Mouse (Mus musculus): Measurements from ENCODE around the gene Bend3. TPM values are rescaled to one million over a fixed set of nuclear protein-coding genes. Genes with fewer than 3 reads are reported as not detected.

Gene Bend3
- 12.6 and 13.0 TPM in 2 replicates for total RNA-seq (2012; rRNA removed)
- 10 to 100 TPM; 18.7 to 32.8 TPM for polyA plus RNA-seq (2012; ENCODE audit: insufficient read depth in 1 of 2, insufficient read length in 2 of 2, low read depth in 1 of 2, low replicate concordance in 2 of 2, missing spikeins in 1 of 2)

GRCm38 (mm10) chr10:43478751-43479435 is at the start of gene Bend3:
TSS of gene Bend3 (plus strand) at chr10:43478831.
- H3K9me3 ChIP-seq (replicated peaks; ENCODE audit: insufficient read depth, low read length), result no peaks in the 10 kb centered on the region
- H3K79me2 ChIP-seq (ENCODE audit: control insufficient read depth, insufficient read depth, low read length, poor library complexity), result peaks cover 50% of the 10 kb centered on the region
- no peak for TF ChIP-seq CTCF (IDR thresholded peaks at IDR 0.05 in 2 of 3, conservative IDR thresholded peaks at IDR 0.05 in 1 of 3; ENCODE audit: control insufficient read depth in 1 of 3, insufficient read depth in 1 of 3, low read depth in 2 of 3, low read length in 3 of 3, poor library complexity in 1 of 3, severe bottlenecking in 1 of 3)
- 0 out of 2 replicates have a peak, but pooled peaks have one; percentile 31 for TF ChIP-seq MAX (IDR thresholded peaks at IDR 0.05; ENCODE audit: low read length)
- TF ChIP-seq UBTF (IDR thresholded peaks at IDR 0.05; ENCODE audit: borderline replicate concordance, insufficient read depth, low read depth, low read length), result no peak
- TF ChIP-seq POLR2A (IDR thresholded peaks at IDR 0.05; ENCODE audit: control insufficient read depth in 1 of 2, insufficient read depth in 1 of 2, low read depth in 1 of 2, low read length in 2 of 2, poor library complexity in 1 of 2), result 0 out of 4 replicates have a peak, but pooled peaks of 1 of the 2 experiments have one; percentile 27
- TF ChIP-seq HCFC1 (IDR thresholded peaks at IDR 0.05; ENCODE audit: low read depth, low read length), result 0 out of 2 replicates have a peak, but pooled peaks have one; percentile 28
- peak; percentile 63 for DNase-seq (ENCODE audit: low read depth, low spot score)
- peak within 1 kb of the TSS; percentile 86 for H3K9ac ChIP-seq (ENCODE audit: control insufficient read depth, low read depth, low read length, poor library complexity, severe bottlenecking)
- H3K27me3 ChIP-seq (ENCODE audit: control insufficient read depth in 1 of 2, insufficient read depth in 2 of 2, low read length in 2 of 2), result no peaks in the 10 kb centered on the region
- H3K4me3 ChIP-seq (ENCODE audit: control insufficient read depth in 1 of 2, insufficient read depth in 1 of 2, low read depth in 2 of 2, low read length in 2 of 2), result peak within 1 kb of the TSS; percentile 87 to 97
- peaks cover 5 to 24% of the 10 kb centered on the region in 2 experiments for H3K4me1 ChIP-seq (ENCODE audit: control insufficient read depth in 1 of 2, insufficient read depth in 2 of 2, low read length in 2 of 2)
- H3K27ac ChIP-seq (ENCODE audit: control insufficient read depth, low read depth, low read length), result peak within 1 kb of the TSS; percentile 85
- H3K36me3 ChIP-seq (ENCODE audit: control insufficient read depth in 1 of 2, insufficient read depth in 2 of 2, low read length in 2 of 2), result peaks cover 0 to 20% of the 10 kb centered on the region in 2 experiments; a peak in 2 of 4 replicates

GRCm38 (mm10) chr10:43430606-43431005 is 48.0 kb upstream of the Bend3 start:
- H3K79me2 ChIP-seq (ENCODE audit: control insufficient read depth, insufficient read depth, low read length, poor library complexity), result no peaks in the 10 kb centered on the region
- H3K36me3 ChIP-seq (ENCODE audit: control insufficient read depth in 1 of 2, insufficient read depth in 2 of 2, low read length in 2 of 2), result no peaks in the 10 kb centered on the region
- H3K4me3 ChIP-seq (ENCODE audit: control insufficient read depth in 1 of 2, insufficient read depth in 1 of 2, low read depth in 2 of 2, low read length in 2 of 2), result no peak overlapping the region
- no peaks in the 10 kb centered on the region for H3K9me3 ChIP-seq (replicated peaks; ENCODE audit: insufficient read depth, low read length)
- H3K9ac ChIP-seq (ENCODE audit: control insufficient read depth, low read depth, low read length, poor library complexity, severe bottlenecking), result no peak overlapping the region
- no peaks in the 10 kb centered on the region for H3K4me1 ChIP-seq (ENCODE audit: control insufficient read depth in 1 of 2, insufficient read depth in 2 of 2, low read length in 2 of 2)
- no peak overlapping the region for H3K27ac ChIP-seq (ENCODE audit: control insufficient read depth, low read depth, low read length)
- peak; percentile 12 for DNase-seq (ENCODE audit: low read depth, low spot score)
- H3K27me3 ChIP-seq (ENCODE audit: control insufficient read depth in 1 of 2, insufficient read depth in 2 of 2, low read length in 2 of 2), result no peaks in the 10 kb centered on the region
- TF ChIP-seq ZNF384 (IDR thresholded peaks at IDR 0.05; ENCODE audit: low read depth, low read length), result no peak
- no peak for TF ChIP-seq MYC (IDR thresholded peaks at IDR 0.05; ENCODE audit: low read depth, low read length)
- TF ChIP-seq KAT2A (conservative IDR thresholded peaks at IDR 0.05; ENCODE audit: low read depth, low read length), result no peak
- no peak for TF ChIP-seq ZKSCAN1 (IDR thresholded peaks at IDR 0.05; ENCODE audit: low read depth, low read length)
- no peak for TF ChIP-seq SIN3A (IDR thresholded peaks at IDR 0.05; ENCODE audit: low read length)
- TF ChIP-seq ZC3H11A (IDR thresholded peaks at IDR 0.05; ENCODE audit: low read depth, low read length), result no peak
- TF ChIP-seq ETS1 (IDR thresholded peaks at IDR 0.05; ENCODE audit: low read depth, low read length), result no peak
- no peak for TF ChIP-seq RCOR1 (IDR thresholded peaks at IDR 0.05; ENCODE audit: low read depth, low read length)
- no peak for TF ChIP-seq HCFC1 (IDR thresholded peaks at IDR 0.05; ENCODE audit: low read depth, low read length)
- TF ChIP-seq CHD2 (IDR thresholded peaks at IDR 0.05; ENCODE audit: low read length), result no peak
- TF ChIP-seq TCF12 (IDR thresholded peaks at IDR 0.05; ENCODE audit: low read depth, low read length), result no peak
- no peak for TF ChIP-seq POLR2AphosphoS2 (IDR thresholded peaks at IDR 0.05; ENCODE audit: low read length)
- no peak for TF ChIP-seq MAX (IDR thresholded peaks at IDR 0.05; ENCODE audit: low read length)

Measured in MEL (cell line).